Mouse (Mus musculus): ENCODE results near the gene Spats1.

The Spats1 gene

GRCm38 (mm10) chr17:45474669-45475465 lies at the start of gene Spats1:
Gene Spats1 (minus strand): TSS chr17:45475415.
- DNase-seq (ENCODE audit: extremely low spot score, low spot score): peak; percentile 61

- no peak for DNase-seq (ENCODE audit: extremely low spot score, low spot score)
These were observed 49.7 kb upstream of the Spats1 start for GRCm38 (mm10) chr17:45524961-45525360.

GRCm38 (mm10) chr17:45523263-45523662 lies 48.0 kb upstream of the Spats1 start, which contains the start of gene Tcte1:
Gene Tcte1 (plus strand): TSS chr17:45523434.
- peak; percentile 65 for DNase-seq (ENCODE audit: extremely low spot score, low spot score)

GRCm38 (mm10) chr17:45520136-45520535 lies 44.9 kb upstream of the Spats1 start:
- DNase-seq (ENCODE audit: extremely low spot score, low spot score): no peak

DNA sequence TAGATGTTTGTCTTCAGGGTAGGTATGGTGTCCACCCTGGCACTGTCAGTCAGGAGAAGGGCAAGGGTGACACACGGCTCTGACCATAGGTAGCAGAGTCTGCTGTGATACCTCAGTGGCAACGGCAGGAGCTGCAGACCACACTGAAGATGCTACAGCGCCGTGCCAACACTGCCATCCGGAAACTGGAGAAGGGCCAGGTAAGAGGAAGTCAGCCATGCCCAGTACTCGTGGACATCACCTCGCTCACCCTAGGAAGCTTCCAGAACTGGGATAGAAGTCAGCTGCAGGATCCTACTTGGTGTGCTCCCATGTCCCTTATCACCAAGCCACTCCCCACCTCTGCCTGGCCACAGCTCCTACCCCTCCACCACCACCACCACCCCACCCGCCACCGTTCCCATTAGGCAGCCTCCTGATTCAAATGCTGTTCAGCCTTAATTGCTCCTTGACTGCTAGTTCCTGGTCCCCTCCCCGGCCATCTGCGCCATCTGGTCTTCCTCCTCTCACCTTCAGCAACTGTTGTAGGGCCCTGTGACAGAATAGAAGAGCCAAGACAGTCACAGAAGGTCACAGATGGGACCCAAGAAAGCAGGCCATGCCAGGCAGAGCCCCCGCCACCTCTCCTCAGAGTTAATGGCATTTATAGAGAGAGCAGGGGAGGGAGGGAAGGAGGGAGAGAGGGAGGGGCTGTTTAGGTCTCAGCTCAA lies 43.7 kb upstream of the Spats1 start:
- no peak for DNase-seq (ENCODE audit: extremely low spot score, low spot score)

- DNase-seq (ENCODE audit: extremely low spot score, low spot score): no peak
These were observed 42.5 kb upstream of the Spats1 start for GRCm38 (mm10) chr17:45517549-45518215.

DNA sequence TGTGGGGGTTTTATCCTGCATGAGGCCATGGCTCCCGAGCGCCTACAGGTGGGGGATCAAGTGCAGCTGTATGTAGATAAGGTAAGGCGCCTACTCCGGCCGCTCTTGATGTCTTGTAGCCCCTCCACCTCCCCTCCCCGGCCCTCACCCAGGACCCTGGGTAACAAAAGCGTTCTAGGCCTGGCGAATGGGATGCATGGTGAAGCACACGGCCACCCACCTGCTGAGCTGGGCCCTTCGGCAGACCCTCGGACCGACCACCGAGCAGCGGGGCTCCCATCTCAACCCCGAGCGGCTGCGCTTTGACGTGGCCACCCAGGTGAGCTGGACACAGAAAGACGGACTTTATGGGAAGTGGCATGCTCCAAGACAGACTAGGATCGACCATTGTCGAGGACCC lies 41.9 kb upstream of the Spats1 start:
- no peak for DNase-seq (ENCODE audit: extremely low spot score, low spot score)

DNA sequence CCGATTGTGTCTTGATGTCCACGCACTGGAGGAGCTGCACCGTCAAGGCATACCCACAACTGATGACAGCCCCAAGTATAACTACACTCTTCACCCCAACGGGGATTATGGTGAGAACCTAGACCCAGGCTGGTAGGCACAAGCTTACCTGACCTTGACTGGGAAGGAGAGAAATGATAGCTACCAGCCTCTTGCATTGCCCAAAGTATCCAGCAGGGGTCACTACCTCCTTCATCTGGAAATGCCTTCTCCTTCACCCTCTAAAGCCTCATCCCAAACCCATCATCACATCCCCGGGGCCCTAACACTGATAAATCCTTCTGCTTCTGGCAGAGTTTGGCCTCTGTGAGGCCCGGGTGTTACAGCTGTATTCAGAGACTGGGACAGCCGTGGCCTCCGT lies 41.3 kb upstream of the Spats1 start:
- peak; percentile 80 for DNase-seq (ENCODE audit: extremely low spot score, low spot score)

GRCm38 (mm10) chr17:45515806-45516205 lies 40.6 kb upstream of the Spats1 start:
- no peak for DNase-seq (ENCODE audit: extremely low spot score, low spot score)

- DNase-seq (ENCODE audit: extremely low spot score, low spot score): no peak
These were observed 40.0 kb upstream of the Spats1 start for GRCm38 (mm10) chr17:45515204-45515726.

DNA sequence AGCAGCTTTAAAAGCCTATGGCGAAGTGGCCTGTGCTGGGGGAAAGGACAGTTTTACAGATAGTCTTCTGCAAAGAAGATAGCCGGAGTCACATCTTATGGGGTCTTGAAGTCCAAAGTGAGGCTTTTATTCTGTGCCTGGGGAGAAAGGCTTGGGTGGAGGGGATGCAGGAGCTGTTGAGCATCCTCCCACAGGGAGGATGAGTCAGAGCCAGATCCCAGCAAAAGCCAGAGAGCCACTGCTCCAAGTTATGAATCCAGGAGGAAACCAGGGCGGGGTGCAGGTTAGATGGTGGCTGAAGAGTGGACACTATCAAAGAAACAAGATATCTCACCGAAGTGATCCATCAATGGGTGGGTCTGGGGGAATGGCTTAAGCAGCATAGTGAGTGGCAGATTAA lies 36.5 kb upstream of the Spats1 start:
- DNase-seq (ENCODE audit: extremely low spot score, low spot score): no peak

GRCm38 (mm10) chr17:45510871-45511270 lies 35.7 kb upstream of the Spats1 start:
- DNase-seq (ENCODE audit: extremely low spot score, low spot score): no peak

- DNase-seq (ENCODE audit: extremely low spot score, low spot score): peak; percentile 97
These were observed 31.5 kb upstream of the Spats1 start, which contains the start of gene Aars2 for GRCm38 (mm10) chr17:45506700-45507189. Gene Aars2 (plus strand): TSS chr17:45506841.

GRCm38 (mm10) chr17:45505941-45506465 lies 30.8 kb upstream of the Spats1 start:
- no peak for DNase-seq (ENCODE audit: extremely low spot score, low spot score)

GRCm38 (mm10) chr17:45503301-45503973 lies 28.2 kb upstream of the Spats1 start:
- DNase-seq (ENCODE audit: extremely low spot score, low spot score): no peak

- DNase-seq (ENCODE audit: extremely low spot score, low spot score): no peak
These were observed 27.1 kb upstream of the Spats1 start for GRCm38 (mm10) chr17:45502324-45502723.

DNA sequence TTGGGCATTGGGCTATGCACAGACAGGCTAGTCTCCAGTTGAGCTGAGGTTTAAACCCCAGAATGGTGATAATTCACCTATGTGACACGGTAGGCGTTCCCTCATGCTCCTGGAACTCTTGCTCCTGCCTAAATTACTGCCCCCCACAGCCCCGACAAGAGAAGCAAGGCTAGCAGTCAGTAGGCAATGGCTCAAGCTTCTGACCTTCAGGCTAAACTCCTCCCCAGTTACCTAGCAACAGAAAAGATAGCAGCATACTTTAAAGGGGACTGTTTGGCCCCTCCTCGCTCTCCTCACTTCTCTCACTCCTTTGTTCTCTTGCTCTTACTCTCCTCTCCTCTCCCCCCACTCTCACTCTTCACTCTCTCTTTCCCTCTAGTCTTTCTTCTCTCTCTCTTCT lies 25.8 kb upstream of the Spats1 start:
- DNase-seq (ENCODE audit: extremely low spot score, low spot score): no peak

- no peak for DNase-seq (ENCODE audit: extremely low spot score, low spot score)
These were observed 24.3 kb upstream of the Spats1 start for GRCm38 (mm10) chr17:45499516-45499915.

DNA sequence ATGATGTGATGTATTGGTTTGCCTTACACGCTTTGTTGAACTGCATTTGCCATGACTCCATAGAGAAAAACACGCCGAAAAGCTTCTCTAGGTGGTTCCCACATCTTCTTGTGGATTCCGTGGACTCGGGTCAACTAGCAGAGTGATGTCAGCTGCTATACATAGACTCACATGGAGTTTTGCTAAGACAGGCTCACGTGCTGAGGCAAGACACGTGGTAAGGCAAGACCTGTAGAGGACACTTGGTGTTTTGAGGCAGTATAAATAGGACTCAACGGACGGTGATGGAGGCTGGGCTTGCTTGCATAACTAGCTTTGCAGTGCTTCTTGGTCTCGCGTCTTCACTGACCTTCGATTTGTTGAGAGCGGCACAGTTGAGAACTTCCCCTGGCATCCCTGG lies 23.2 kb upstream of the Spats1 start:
- no peak for DNase-seq (ENCODE audit: extremely low spot score, low spot score)

DNA sequence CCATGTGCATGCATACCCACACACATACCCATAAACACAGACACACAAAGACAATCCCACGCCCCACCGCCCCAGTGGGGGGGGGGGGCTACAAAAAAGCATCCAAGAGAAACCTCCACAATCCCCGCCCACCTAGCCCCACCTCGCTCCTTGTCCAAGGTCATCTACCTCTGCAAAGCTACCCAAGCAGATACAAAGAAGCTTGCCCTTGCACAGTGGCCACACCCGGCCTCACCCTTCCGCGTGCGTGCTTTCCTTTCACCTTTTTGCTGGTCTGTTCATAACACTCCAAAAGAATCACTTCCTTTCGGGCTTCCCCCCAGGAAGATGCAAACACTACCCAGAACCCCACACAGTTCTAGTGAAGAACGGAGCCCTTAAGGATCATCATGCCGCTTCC lies 20.2 kb upstream of the Spats1 start:
- no peak for DNase-seq (ENCODE audit: extremely low spot score, low spot score)
